Mouse (Mus musculus) stomach, postnatal 0 days (tissue): ENCODE results near the gene Rab3d. TPM values are rescaled to one million over a fixed set of nuclear protein-coding genes. Genes with fewer than 3 reads are reported as not detected.

Source experiments
- ATAC-seq: fragments of 200-750 bp; cut with Nextera tagmentation; 2 replicates; pipeline ENCODE4 v1.8.0; 2017; ENCODE audit not compliant: low FRiP score, low TSS enrichment
- DNase-seq: peaks from one replicate; pipeline ENCODE4 v3.0.0-alpha.2; 2016; ENCODE audit warnings: low spot score
- H3K27ac ChIP-seq: fragments of 300-500 bp; sonication (generic); replicated peaks from 2 replicates; pipeline ENCODE4 v1.5.1; 2014; ENCODE audit warnings: mild to moderate bottlenecking, control low read depth
- H3K27me3 ChIP-seq: fragments of 300-500 bp; sonication (generic); 2 replicates; pipeline ENCODE4 v1.6.1; 2014; ENCODE audit warnings: low read length; ENCODE audit not compliant: control insufficient read depth, insufficient read depth
- H3K36me3 ChIP-seq: fragments of 300-500 bp; sonication (generic); 2 replicates; pipeline ENCODE4 v1.6.1; 2014; ENCODE audit warnings: low read length, mixed read lengths; ENCODE audit not compliant: control insufficient read depth, insufficient read depth
- H3K4me1 ChIP-seq: fragments of 300-500 bp; sonication (generic); replicated peaks from 2 replicates; pipeline ENCODE4 v1.6.1; 2014; ENCODE audit warnings: antibody characterized with exemption; ENCODE audit not compliant: control insufficient read depth, insufficient read depth
- H3K4me2 ChIP-seq: fragments of 300-500 bp; sonication (generic); replicated peaks from 2 replicates; pipeline ENCODE4 v1.6.1; 2014; ENCODE audit warnings: low read depth, mild to moderate bottlenecking, control low read depth, moderate library complexity
- H3K4me3 ChIP-seq: fragments of 300-500 bp; sonication (generic); 2 replicates; pipeline ENCODE4 v1.5.1; 2014; ENCODE audit warnings: low read depth, low read length, control low read depth
- H3K9ac ChIP-seq: fragments of 300-500 bp; sonication (generic); 2 replicates; pipeline ENCODE4 v1.6.1; 2014; ENCODE audit warnings: mild to moderate bottlenecking, low read length, control low read depth, mixed read lengths
- H3K9me3 ChIP-seq: fragments of 300-500 bp; sonication (generic); 2 replicates; pipeline ENCODE4 v1.6.1; 2016; ENCODE audit warnings: low read length; ENCODE audit not compliant: control insufficient read depth
- CTCF ChIP-seq: IDR thresholded peaks from 2 replicates; pipeline ENCODE4 v1.5.1; 2016; ENCODE audit warnings: antibody characterized with exemption, low read depth, mild to moderate bottlenecking, moderate library complexity
- EP300 ChIP-seq: optimal IDR thresholded peaks from 2 replicates; pipeline ENCODE3; 2016; ENCODE audit warnings: antibody characterized with exemption
- WGBS: fragments of 180-500 bp; shearing (Covaris S2); extraction: QIAGEN DNeasy Blood & Tissue Kit; methylation state at CpG from one replicate; pipeline ENCODE4 v1.1.7; 2014; 5-methylcytosine and 5-hydroxymethylcytosine counted together
- polyA plus RNA-seq: library from polyadenylated mRNA; unstranded; fragments of >200 nt; fragmentation: Nextera tagmentation; extraction: Ambion mirVana; gene quantifications from 2 replicates; pipeline ENCODE4 v1.2.1, GENCODE M21; 2015

Rab3d gene
- polyA plus RNA-seq, 1 experiment from 2014 or later: 130 TPM

GRCm38 (mm10) chr9:21947540-21948130 is 29.6 kb upstream of the Rab3d start:
- H3K9ac ChIP-seq: no peak overlapping the region
- no peak overlapping the region for H3K4me3 ChIP-seq
- no peak for TF ChIP-seq CTCF
- no peak for TF ChIP-seq EP300
- H3K27ac ChIP-seq: no peak overlapping the region
- DNase-seq: peak; percentile 35
- WGBS: 11% methylated on average over 22 of the region's 28 CpGs
- no peaks in the 10 kb centered on the region for H3K27me3 ChIP-seq
- H3K4me1 ChIP-seq: no peaks in the 10 kb centered on the region
- H3K36me3 ChIP-seq: no peaks in the 10 kb centered on the region
- no peaks in the 10 kb centered on the region for H3K9me3 ChIP-seq
- no peak overlapping the region for H3K4me2 ChIP-seq
- ATAC-seq: peak; percentile 40

GRCm38 (mm10) chr9:21944267-21944666 is 26.3 kb upstream of the Rab3d start:
- Histone ChIP-seq H3K9ac (no peak overlapping the region), H3K4me2 (no peak overlapping the region), H3K27ac (no peak overlapping the region), H3K36me3 (no peaks in the 10 kb centered on the region), H3K27me3 (no peaks in the 10 kb centered on the region), H3K9me3 (no peaks in the 10 kb centered on the region), H3K4me3 (no peak overlapping the region), H3K4me1 (no peaks in the 10 kb centered on the region)
- TF ChIP-seq CTCF (no peak), EP300 (no peak)
- 17% methylated on average over 23 of the region's 23 CpGs for WGBS
- ATAC-seq (no peak), DNase-seq (no peak)

- WGBS: 43% methylated on average over 12 of the region's 12 CpGs
- no peak overlapping the region for H3K4me2 ChIP-seq
Observed at GRCm38 (mm10) chr9:21943638-21944037, 25.6 kb upstream of the Rab3d start.

GRCm38 (mm10) chr9:21943046-21943445 is 25.1 kb upstream of the Rab3d start:
- DNase-seq (no peak), ATAC-seq (no peak)
- TF ChIP-seq CTCF: no peak
- no peak for TF ChIP-seq EP300
- H3K9ac ChIP-seq: no peak overlapping the region
- H3K36me3 ChIP-seq: no peaks in the 10 kb centered on the region
- H3K27ac ChIP-seq: no peak overlapping the region
- H3K4me1 ChIP-seq: no peaks in the 10 kb centered on the region
- no peaks in the 10 kb centered on the region for H3K27me3 ChIP-seq
- WGBS: 67% methylated on average over 11 of the region's 12 CpGs
- no peaks in the 10 kb centered on the region for H3K9me3 ChIP-seq
- no peak overlapping the region for H3K4me2 ChIP-seq
- H3K4me3 ChIP-seq: no peak overlapping the region

More at GRCm38 (mm10) chr9:21943638-21944037, 25.6 kb upstream of the Rab3d start:
- no peaks in the 10 kb centered on the region for H3K27me3 ChIP-seq
- no peak overlapping the region for H3K9ac ChIP-seq
- no peaks in the 10 kb centered on the region for H3K36me3 ChIP-seq
- DNase-seq (no peak), ATAC-seq (no peak)
- H3K4me3 ChIP-seq: no peak overlapping the region
- no peak overlapping the region for H3K27ac ChIP-seq
- TF ChIP-seq CTCF (no peak), EP300 (no peak)
- no peaks in the 10 kb centered on the region for H3K4me1 ChIP-seq
- no peaks in the 10 kb centered on the region for H3K9me3 ChIP-seq

GRCm38 (mm10) chr9:21938234-21938855 is 20.4 kb upstream of the Rab3d start:
- no peaks in the 10 kb centered on the region for H3K27me3 ChIP-seq
- TF ChIP-seq EP300 (no peak), CTCF (no peak)
- ATAC-seq: no peak
- H3K4me3 ChIP-seq: no peak overlapping the region
- H3K9me3 ChIP-seq: no peaks in the 10 kb centered on the region
- H3K27ac ChIP-seq: no peak overlapping the region
- WGBS: 82% methylated on average over 4 of the region's 4 CpGs
- H3K9ac ChIP-seq: no peak overlapping the region
- no peak for DNase-seq
- H3K4me1 ChIP-seq: 0 out of 2 replicates have a peak, but pooled peaks cover 2% of the 10 kb centered on the region
- no peaks in the 10 kb centered on the region for H3K36me3 ChIP-seq
- H3K4me2 ChIP-seq: no peak overlapping the region

- TF ChIP-seq EP300 (no peak), CTCF (no peak)
- no peak overlapping the region for H3K4me2 ChIP-seq
Observed at GRCm38 (mm10) chr9:21937711-21938175, 19.8 kb upstream of the Rab3d start.

More at GRCm38 (mm10) chr9:21937711-21938175, 19.8 kb upstream of the Rab3d start:
- ATAC-seq (no peak), DNase-seq (no peak)
- Histone ChIP-seq H3K9ac (no peak overlapping the region), H3K36me3 (no peaks in the 10 kb centered on the region), H3K27ac (no peak overlapping the region), H3K9me3 (no peaks in the 10 kb centered on the region), H3K27me3 (no peaks in the 10 kb centered on the region), H3K4me1 (0 out of 2 replicates have a peak, but pooled peaks cover 2% of the 10 kb centered on the region), H3K4me3 (no peak overlapping the region)
- WGBS: 78% methylated on average over 4 of the region's 4 CpGs
